Mouse (Mus musculus) C2C12 (cell line): ENCODE measurements around the gene Tmem135. TPM values are rescaled to one million over a fixed set of nuclear protein-coding genes. Genes with fewer than 3 reads are reported as not detected.
A peak's percentile ranks its signal among the peaks of the same experiment; 100 is the strongest.

Source experiments
- H3K27me3 ChIP-seq: one replicate; pipeline ENCODE4 v1.6.1; 2011; ENCODE audit not compliant: control insufficient read depth, insufficient read depth, insufficient read length
- H3K36me3 ChIP-seq: one replicate; pipeline ENCODE4 v1.6.1; 2011; ENCODE audit not compliant: control insufficient read depth, insufficient read depth
- H3K4me3 ChIP-seq: one replicate; pipeline ENCODE4 v1.5.1; 2011; ENCODE audit warnings: mild to moderate bottlenecking, control low read depth; ENCODE audit not compliant: poor library complexity, insufficient read depth, severe bottlenecking
- H3K79me2 ChIP-seq: one replicate; pipeline ENCODE4 v1.6.1; 2011; ENCODE audit not compliant: control insufficient read depth, insufficient read depth
- H3K79me3 ChIP-seq: one replicate; pipeline ENCODE4 v1.6.1; 2011; ENCODE audit warnings: low read depth, control low read depth
- H3ac ChIP-seq: one replicate; pipeline ENCODE3; 2011; ENCODE audit warnings: low read depth; ENCODE audit not compliant: control insufficient read depth, insufficient read length
- CEBPB ChIP-seq: IDR thresholded peaks from one replicate; pipeline ENCODE4 v1.6.1; 2011; ENCODE audit warnings: low read depth, mild to moderate bottlenecking, control low read depth, moderate library complexity
- CTCF ChIP-seq: IDR thresholded peaks from one replicate; pipeline ENCODE4 v1.5.1; 2011; ENCODE audit not compliant: control insufficient read depth, insufficient read depth, insufficient read length
- FOSL1 ChIP-seq: IDR thresholded peaks from one replicate; pipeline ENCODE4 v1.8.0; 2011; ENCODE audit warnings: mild to moderate bottlenecking, low read length; ENCODE audit not compliant: poor library complexity, insufficient read depth, severe bottlenecking
- MAX ChIP-seq: IDR thresholded peaks from one replicate; pipeline ENCODE4 v1.6.1; 2011; ENCODE audit warnings: mild to moderate bottlenecking, control low read depth
- MYOD1 ChIP-seq: IDR thresholded peaks from one replicate; pipeline ENCODE4 v1.6.1; 2011; ENCODE audit warnings: low read depth; ENCODE audit not compliant: control insufficient read depth, insufficient read length
- MYOG ChIP-seq: IDR thresholded peaks from one replicate; pipeline ENCODE4 v1.6.1; 2011; ENCODE audit not compliant: control insufficient read depth, insufficient read length; ENCODE audit errors: extremely low read depth
- USF1 ChIP-seq: IDR thresholded peaks from one replicate; pipeline ENCODE4 v1.6.1; 2011; ENCODE audit warnings: low read depth, mild to moderate bottlenecking, control low read depth, moderate library complexity
- polyA plus RNA-seq: library from polyadenylated mRNA; unstranded; fragments of >200 nt; fragmentation: generic; extraction: Trizol; gene quantifications from one replicate; pipeline ENCODE4 v1.2.1, GENCODE M21; 2012; ENCODE audit warnings: missing spikeins

Gene Tmem135
- polyA plus RNA-seq, 1 experiment = 4.5 TPM

GRCm38 (mm10) chr7:89171790-89172467 is 232.1 kb downstream of the Tmem135 start:
- no peaks in the 10 kb centered on the region for H3K36me3 ChIP-seq
- no peaks in the 10 kb centered on the region for H3K27me3 ChIP-seq
- H3ac ChIP-seq = no peak overlapping the region
- TF ChIP-seq MYOG (no peak), MAX (no peak), CTCF (no peak), CEBPB (no peak), FOSL1 (no peak), USF1 (no peak), MYOD1 (no peak)
- H3K4me3 ChIP-seq = no peak overlapping the region
- no peaks in the 10 kb centered on the region for H3K79me3 ChIP-seq
- H3K79me2 ChIP-seq = no peaks in the 10 kb centered on the region

GRCm38 (mm10) chr7:89168606-89169005 is 235.4 kb downstream of the Tmem135 start:
- Histone ChIP-seq H3K79me3 (no peaks in the 10 kb centered on the region), H3K36me3 (no peaks in the 10 kb centered on the region), H3K27me3 (no peaks in the 10 kb centered on the region), H3ac (no peak overlapping the region), H3K79me2 (no peaks in the 10 kb centered on the region), H3K4me3 (no peak overlapping the region)
- TF ChIP-seq USF1 (no peak), FOSL1 (no peak), CTCF (peak; percentile 43)

GRCm38 (mm10) chr7:89165528-89165927 is 238.5 kb downstream of the Tmem135 start:
- no peak for TF ChIP-seq USF1
- TF ChIP-seq CEBPB = no peak
- TF ChIP-seq MAX = no peak
- no peak for TF ChIP-seq CTCF
- TF ChIP-seq FOSL1 = no peak
- TF ChIP-seq MYOD1 = no peak
- TF ChIP-seq MYOG = no peak
- Histone ChIP-seq H3K4me3 (no peak overlapping the region), H3K36me3 (no peaks in the 10 kb centered on the region)

GRCm38 (mm10) chr7:89161610-89162378 is 242.2 kb downstream of the Tmem135 start:
- H3K27me3 ChIP-seq = no peaks in the 10 kb centered on the region
- H3K79me3 ChIP-seq = no peaks in the 10 kb centered on the region
- H3K36me3 ChIP-seq = no peaks in the 10 kb centered on the region
- H3K4me3 ChIP-seq = no peak overlapping the region
- no peaks in the 10 kb centered on the region for H3K79me2 ChIP-seq
- no peak overlapping the region for H3ac ChIP-seq
- TF ChIP-seq CTCF = no peak
- no peak for TF ChIP-seq MYOD1
- no peak for TF ChIP-seq MYOG
- TF ChIP-seq USF1 = no peak
- TF ChIP-seq MAX = no peak
- no peak for TF ChIP-seq CEBPB
- no peak for TF ChIP-seq FOSL1

More at GRCm38 (mm10) chr7:89165528-89165927, 238.5 kb downstream of the Tmem135 start:
- Histone ChIP-seq H3K79me3 (no peaks in the 10 kb centered on the region), H3K27me3 (no peaks in the 10 kb centered on the region), H3K79me2 (no peaks in the 10 kb centered on the region), H3ac (no peak overlapping the region)

GRCm38 (mm10) chr7:89157356-89157755 is 246.7 kb downstream of the Tmem135 start:
- Histone ChIP-seq H3K79me2 (no peaks in the 10 kb centered on the region), H3K79me3 (no peaks in the 10 kb centered on the region), H3K36me3 (no peaks in the 10 kb centered on the region), H3ac (no peak overlapping the region), H3K27me3 (no peaks in the 10 kb centered on the region), H3K4me3 (no peak overlapping the region)
- no peak for TF ChIP-seq MYOD1
- no peak for TF ChIP-seq MYOG
- TF ChIP-seq CEBPB = no peak
- no peak for TF ChIP-seq USF1
- no peak for TF ChIP-seq MAX
- no peak for TF ChIP-seq FOSL1
- no peak for TF ChIP-seq CTCF

GRCm38 (mm10) chr7:89156629-89157028 is 247.4 kb downstream of the Tmem135 start:
- no peak overlapping the region for H3K4me3 ChIP-seq
- H3K36me3 ChIP-seq = no peaks in the 10 kb centered on the region
- no peak overlapping the region for H3ac ChIP-seq
- TF ChIP-seq CEBPB = no peak
- no peak for TF ChIP-seq USF1
- TF ChIP-seq MYOD1 = no peak
- TF ChIP-seq MYOG = no peak
- no peak for TF ChIP-seq FOSL1
- no peak for TF ChIP-seq CTCF
- no peak for TF ChIP-seq MAX
- no peaks in the 10 kb centered on the region for H3K27me3 ChIP-seq
- no peaks in the 10 kb centered on the region for H3K79me3 ChIP-seq
- H3K79me2 ChIP-seq = no peaks in the 10 kb centered on the region
